Mouse (Mus musculus) embryonic fibroblast, embryonic 13.5 days (primary cell): ENCODE data around the gene Shroom3.
"Not testable (repeated sequence)": the region's sequence is repeated elsewhere in the genome, so short reads cannot be mapped to it uniquely, and the experiment has no call there.

Experiments used
- CTCF ChIP-seq: IDR thresholded peaks from 2 replicates; pipeline ENCODE4 v1.5.1; 2011; ENCODE audit warnings: mild to moderate bottlenecking, control low read depth, low read length, moderate library complexity, borderline replicate concordance; ENCODE audit not compliant: insufficient read depth
- POLR2A ChIP-seq: IDR thresholded peaks from 2 replicates; pipeline ENCODE4 v1.6.1; 2011; ENCODE audit warnings: low read depth, mild to moderate bottlenecking, control low read depth, low read length, moderate library complexity

DNA sequence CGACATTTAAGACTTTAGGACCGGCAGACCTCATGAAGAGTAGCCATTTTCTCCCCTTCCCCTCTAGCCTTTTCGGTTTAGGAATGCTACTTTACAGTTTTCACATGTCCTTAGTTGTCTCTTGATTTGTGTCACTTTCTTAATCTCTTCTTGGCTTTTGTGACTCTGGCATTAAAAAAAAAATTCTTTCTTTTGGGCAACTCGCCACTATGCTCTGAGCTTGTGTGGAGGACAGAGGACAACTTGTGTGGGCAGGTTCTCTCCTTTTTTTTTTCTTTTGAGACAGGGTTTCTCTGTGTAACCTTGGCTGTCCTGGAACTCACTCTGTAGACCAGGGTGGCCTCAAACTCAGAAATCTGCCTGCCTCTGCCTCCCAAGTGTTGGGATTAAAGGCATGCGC is 239.7 kb downstream of the Shroom3 start:
- not testable (repeated sequence) for TF ChIP-seq POLR2A, CTCF
